Mouse (Mus musculus) CH12.LX (cell line): ENCODE measurements around the gene C1qtnf5.

Experiments
- CTCF ChIP-seq, 2 experiments: IDR thresholded peaks in 1 of 2; conservative IDR thresholded peaks in 1 of 2; 2 replicates each; pipeline ENCODE4 v1.5.1; 2011 to 2012; ENCODE audit warnings: low read depth in 2 of 2, low read length in 2 of 2, improper control_type of control experiment in 1 of 2, inconsistent platforms in 1 of 2, mild to moderate bottlenecking in 1 of 2, moderate library complexity in 1 of 2
- E2F4 ChIP-seq: IDR thresholded peaks from 2 replicates; pipeline ENCODE4 v1.6.1; 2011; ENCODE audit warnings: low read depth, low read length, improper control_type of control experiment; ENCODE audit not compliant: insufficient replicate concordance
- ELF1 ChIP-seq: IDR thresholded peaks from 2 replicates; pipeline ENCODE4 v1.6.1; 2014; ENCODE audit warnings: low read depth, mild to moderate bottlenecking, inconsistent platforms, low read length, improper control_type of control experiment
- GABPA ChIP-seq: IDR thresholded peaks from 2 replicates; pipeline ENCODE4 v1.6.1; 2012; ENCODE audit warnings: low read depth, low read length, improper control_type of control experiment, inconsistent platforms; ENCODE audit not compliant: insufficient replicate concordance
- IRF4 ChIP-seq: IDR thresholded peaks from 2 replicates; pipeline ENCODE4 v1.6.1; 2014; ENCODE audit warnings: low read depth, mild to moderate bottlenecking, inconsistent platforms, low read length, improper control_type of control experiment
- NRF1 ChIP-seq: IDR thresholded peaks from 2 replicates; pipeline ENCODE4 v1.6.1; 2014; ENCODE audit warnings: low read depth, mild to moderate bottlenecking, inconsistent platforms, low read length, improper control_type of control experiment, moderate library complexity
- POLR2A ChIP-seq: IDR thresholded peaks from 2 replicates; pipeline ENCODE4 v1.6.1; 2011; ENCODE audit warnings: low read depth, mild to moderate bottlenecking, improper control_type of control experiment, low read length
- RCOR1 ChIP-seq: conservative IDR thresholded peaks from 2 replicates; pipeline ENCODE4 v1.6.1; 2012; ENCODE audit warnings: low read depth, mild to moderate bottlenecking, inconsistent platforms, low read length, improper control_type of control experiment
- SIN3A ChIP-seq: IDR thresholded peaks from 2 replicates; pipeline ENCODE4 v1.6.1; 2012; ENCODE audit warnings: low read length, improper control_type of control experiment, inconsistent platforms
- TCF12 ChIP-seq: IDR thresholded peaks from 2 replicates; pipeline ENCODE4 v1.6.1; 2014; ENCODE audit warnings: low read depth, mild to moderate bottlenecking, inconsistent platforms, low read length, improper control_type of control experiment
- UBTF ChIP-seq: IDR thresholded peaks from 2 replicates; pipeline ENCODE4 v1.6.1; 2012; ENCODE audit warnings: low read depth, mild to moderate bottlenecking, inconsistent platforms, low read length, improper control_type of control experiment, moderate library complexity
- USF2 ChIP-seq: conservative IDR thresholded peaks from 2 replicates; pipeline ENCODE4 v1.6.1; 2011; ENCODE audit warnings: low read depth, low read length, improper control_type of control experiment
- ZNF384 ChIP-seq: IDR thresholded peaks from 2 replicates; pipeline ENCODE4 v1.6.1; 2012; ENCODE audit warnings: low read depth, low read length, improper control_type of control experiment, inconsistent platforms

- TF ChIP-seq POLR2A = no peak
- TF ChIP-seq UBTF = no peak
- no peak for TF ChIP-seq CTCF (conservative IDR thresholded peaks at IDR 0.05 in 1 of 2, IDR thresholded peaks at IDR 0.05 in 1 of 2; ENCODE audit: low read depth in 2 of 2, low read length in 2 of 2)
- no peak for TF ChIP-seq ZNF384
- no peak for TF ChIP-seq SIN3A
- no peak for TF ChIP-seq USF2
- TF ChIP-seq E2F4 = no peak
- TF ChIP-seq ELF1 = no peak
- no peak for TF ChIP-seq GABPA
- no peak for TF ChIP-seq RCOR1
- no peak for TF ChIP-seq IRF4
- no peak for TF ChIP-seq NRF1
- no peak for TF ChIP-seq TCF12
These were observed 48.4 kb upstream of the C1qtnf5 start for GRCm38 (mm10) chr9:44058606-44059005.
